Mouse (Mus musculus) monocyte, adult 2 months (primary cell): ENCODE data around the gene Mpnd.

Source experiments
- DNase-seq, 2 experiments: peaks; one replicate each; pipeline ENCODE4 v3.0.0; 2022; ENCODE audit warnings: low spot score in 2 of 2, low read depth in 1 of 2

Mpnd gene

DNA sequence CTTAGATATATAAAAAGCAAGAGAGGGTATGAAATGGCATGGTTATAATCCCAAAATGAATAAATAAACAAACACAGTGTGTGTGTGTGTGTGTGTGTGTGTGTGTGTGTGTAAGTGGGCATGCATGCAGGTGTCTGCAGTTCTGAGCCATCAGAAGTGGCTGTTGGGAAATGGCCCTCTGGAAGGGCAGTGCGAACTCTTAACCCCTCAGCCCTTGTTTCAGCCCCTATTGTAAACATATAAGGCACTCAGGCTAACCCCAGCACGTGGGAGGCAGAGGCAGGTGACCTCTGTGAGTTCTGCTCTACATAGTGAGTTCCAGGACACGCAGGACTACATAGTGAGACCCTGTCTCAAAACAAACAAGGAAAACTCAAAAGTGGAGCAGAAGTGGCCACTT is 28.2 kb upstream of the Mpnd start:
- DNase-seq: no peak

- DNase-seq: no peak
These were observed 19.2 kb upstream of the Mpnd start, which contains the start of gene Fsd1 for GRCm38 (mm10) chr17:55986030-55986961. Gene Fsd1 (plus strand): TSS chr17:55986509.

DNA sequence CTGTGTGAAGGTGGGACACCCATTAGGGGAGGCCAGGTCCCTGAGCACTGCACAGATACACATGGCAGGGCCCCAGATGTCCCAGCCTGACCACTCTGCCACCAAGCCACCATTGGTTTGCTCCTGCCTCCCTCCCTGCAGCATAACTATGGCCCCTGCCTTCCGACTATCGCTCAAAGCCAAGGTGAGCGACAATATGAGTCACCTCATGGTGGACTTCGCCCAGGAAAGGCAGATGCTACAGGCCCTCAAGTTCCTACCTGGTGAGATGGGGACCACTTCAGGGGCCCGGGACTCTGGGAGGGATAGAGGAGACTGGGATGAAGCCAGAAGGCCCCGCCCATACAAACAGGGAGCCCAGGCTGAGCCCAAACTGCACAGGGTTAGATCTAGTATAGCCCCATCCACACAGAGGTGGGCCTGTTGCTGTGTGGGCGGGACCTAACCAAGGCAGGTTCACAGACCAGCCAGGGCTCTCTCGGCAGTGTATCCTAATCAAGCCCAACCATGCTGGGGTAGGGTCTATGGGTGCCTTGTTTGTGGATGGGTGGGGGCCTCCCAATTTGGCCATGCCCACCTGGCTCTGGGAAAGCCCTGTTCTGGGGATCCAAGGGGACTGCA is 15.1 kb upstream of the Mpnd start:
- DNase-seq: no peak

- DNase-seq: no peak
These were observed 9.5 kb upstream of the Mpnd start for GRCm38 (mm10) chr17:55996007-55996406.

GRCm38 (mm10) chr17:55999794-56000499 is 5.6 kb upstream of the Mpnd start:
- DNase-seq: no peak

GRCm38 (mm10) chr17:56003000-56003399 is 2.5 kb upstream of the Mpnd start:
- DNase-seq: no peak

GRCm38 (mm10) chr17:56006956-56007355 is 1.4 kb downstream of the Mpnd start:
- DNase-seq: no peak

DNA sequence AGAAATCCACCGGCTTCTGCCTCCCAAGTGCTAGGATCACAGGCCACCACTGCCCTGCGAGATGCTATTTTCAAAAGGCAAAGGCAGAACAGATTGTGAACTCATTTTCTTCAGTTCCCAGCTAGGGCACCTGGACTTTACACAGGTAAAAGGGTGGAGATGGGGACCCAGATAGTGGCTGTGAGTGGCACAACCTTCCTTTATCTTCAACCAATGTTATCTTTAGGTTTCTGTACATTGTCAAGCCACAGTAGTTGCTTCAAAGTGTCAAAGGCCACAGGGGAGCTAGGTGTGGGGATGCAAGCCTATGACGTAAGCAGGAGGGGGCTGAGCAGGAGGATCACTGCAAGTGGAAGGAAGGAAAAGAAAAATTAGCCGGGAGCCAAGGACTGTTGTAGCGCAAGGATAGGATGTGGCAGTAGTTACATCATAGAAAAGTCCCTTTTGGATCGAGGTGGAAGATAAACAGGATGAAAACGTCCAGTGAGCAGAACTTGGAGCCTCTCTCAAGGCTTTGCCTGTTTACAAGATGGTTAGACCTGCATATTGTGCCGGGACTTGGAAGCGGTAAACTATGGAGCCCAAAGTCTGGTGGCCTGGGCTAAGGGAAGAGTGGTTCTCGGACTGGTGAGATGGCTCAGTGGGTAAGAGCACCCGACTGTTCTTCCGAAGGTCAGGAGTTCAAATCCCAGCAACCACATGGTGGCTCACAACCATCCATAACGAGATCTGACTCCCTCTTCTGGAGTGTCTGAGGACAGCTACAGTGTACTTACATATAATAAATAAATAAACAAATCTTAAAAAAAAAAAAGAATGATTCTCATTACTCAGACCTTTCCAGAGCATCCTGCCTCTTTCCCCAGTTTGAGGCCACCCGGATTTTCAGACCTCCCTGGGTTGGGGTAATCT is 2.2 kb downstream of the Mpnd start:
- DNase-seq: no peak

GRCm38 (mm10) chr17:56008356-56009087 is 3.0 kb downstream of the Mpnd start:
- peak; percentile 70 to 79 for DNase-seq

DNA sequence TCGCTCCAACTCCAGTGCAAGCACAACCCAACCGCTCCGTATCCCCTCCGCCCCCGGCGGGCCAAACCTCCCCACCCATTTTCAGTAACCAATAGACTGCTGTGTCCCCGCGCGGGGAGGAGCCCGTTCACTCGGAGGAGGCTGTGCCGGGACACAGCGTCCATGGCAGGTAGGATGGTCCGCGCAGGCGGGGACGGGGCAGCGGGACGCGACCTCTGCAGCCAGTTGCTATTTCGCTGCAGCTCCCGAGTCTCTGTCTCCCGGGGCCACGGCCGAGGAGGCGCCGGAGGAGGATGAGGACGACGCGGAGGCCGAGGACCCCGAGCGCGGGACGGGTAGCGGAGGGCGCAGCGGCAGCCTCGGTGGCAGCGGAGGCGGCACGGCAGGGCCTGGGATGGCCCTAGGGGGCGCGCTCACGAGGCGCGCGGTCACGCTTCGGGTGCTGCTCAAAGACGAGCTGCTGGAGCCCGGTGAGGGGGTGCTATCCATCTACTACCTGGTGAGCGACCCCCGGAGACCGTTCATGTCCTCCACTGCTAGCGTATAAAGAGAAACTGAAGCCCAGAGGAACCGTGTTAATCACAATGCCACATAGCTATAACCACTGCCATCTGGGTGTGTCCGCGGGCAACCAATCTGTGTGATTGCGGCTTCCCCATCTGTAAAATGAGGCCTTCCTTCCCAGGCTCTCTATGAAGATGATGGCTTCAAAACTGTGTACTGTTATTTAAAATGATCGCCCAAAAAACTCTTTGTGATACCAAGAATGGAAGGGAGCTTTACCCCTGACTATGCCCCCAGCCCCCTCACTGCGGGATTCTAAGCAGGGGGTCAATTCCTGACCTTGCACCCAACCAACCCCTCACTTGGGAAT is 3.8 kb downstream of the Mpnd start:
- DNase-seq: peak; percentile 52 to 76

- no peak for DNase-seq
These were observed 4.4 kb downstream of the Mpnd start for GRCm38 (mm10) chr17:56009962-56010240.

- DNase-seq: no peak
These were observed 4.7 kb downstream of the Mpnd start for GRCm38 (mm10) chr17:56010255-56010654.

- peak; percentile 40 to 72 for DNase-seq
These were observed 5.2 kb downstream of the Mpnd start for GRCm38 (mm10) chr17:56010681-56011080.

DNA sequence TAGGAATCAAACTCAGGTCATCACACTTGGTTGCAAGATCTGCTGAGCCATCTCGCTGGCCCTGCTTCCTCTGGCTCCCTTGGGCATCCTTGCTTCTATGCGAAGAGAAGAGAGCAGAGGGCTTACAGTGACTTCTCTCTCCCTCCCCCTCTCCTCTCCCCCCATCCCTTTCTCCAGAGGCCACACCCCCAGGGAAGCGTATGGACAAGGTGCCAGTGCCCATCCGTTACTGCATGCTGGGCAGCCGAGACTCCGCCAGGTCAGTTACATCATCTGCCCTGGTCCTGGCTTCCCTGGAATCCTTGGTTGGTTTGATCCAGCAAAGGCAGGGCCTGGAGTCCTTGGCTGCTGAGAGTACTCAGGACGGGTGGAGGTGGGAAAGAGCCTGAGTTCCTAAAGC is 5.9 kb downstream of the Mpnd start:
- DNase-seq: no peak

DNA sequence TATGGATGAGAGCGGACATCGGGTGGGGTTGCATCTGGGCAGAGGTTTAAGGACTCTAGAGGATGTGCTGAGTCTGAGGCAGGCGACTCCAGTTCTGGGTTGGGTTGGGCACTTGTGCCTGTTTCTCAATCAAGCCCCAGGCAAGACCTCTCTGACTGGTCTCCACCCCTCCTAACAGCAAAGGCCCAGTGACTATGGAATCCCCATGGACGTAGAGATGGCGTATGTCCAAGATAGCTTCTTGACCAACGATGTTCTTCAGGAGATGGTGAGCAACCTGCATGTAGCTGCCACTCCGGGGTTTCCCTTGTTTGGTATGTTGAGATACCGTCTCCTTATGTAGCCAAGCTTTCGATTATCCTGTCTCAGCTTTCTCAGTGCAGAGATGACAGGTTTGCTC is 9.8 kb downstream of the Mpnd start:
- no peak for DNase-seq

- no peak for DNase-seq
These were observed 10.9 kb downstream of the Mpnd start for GRCm38 (mm10) chr17:56016382-56016781.

DNA sequence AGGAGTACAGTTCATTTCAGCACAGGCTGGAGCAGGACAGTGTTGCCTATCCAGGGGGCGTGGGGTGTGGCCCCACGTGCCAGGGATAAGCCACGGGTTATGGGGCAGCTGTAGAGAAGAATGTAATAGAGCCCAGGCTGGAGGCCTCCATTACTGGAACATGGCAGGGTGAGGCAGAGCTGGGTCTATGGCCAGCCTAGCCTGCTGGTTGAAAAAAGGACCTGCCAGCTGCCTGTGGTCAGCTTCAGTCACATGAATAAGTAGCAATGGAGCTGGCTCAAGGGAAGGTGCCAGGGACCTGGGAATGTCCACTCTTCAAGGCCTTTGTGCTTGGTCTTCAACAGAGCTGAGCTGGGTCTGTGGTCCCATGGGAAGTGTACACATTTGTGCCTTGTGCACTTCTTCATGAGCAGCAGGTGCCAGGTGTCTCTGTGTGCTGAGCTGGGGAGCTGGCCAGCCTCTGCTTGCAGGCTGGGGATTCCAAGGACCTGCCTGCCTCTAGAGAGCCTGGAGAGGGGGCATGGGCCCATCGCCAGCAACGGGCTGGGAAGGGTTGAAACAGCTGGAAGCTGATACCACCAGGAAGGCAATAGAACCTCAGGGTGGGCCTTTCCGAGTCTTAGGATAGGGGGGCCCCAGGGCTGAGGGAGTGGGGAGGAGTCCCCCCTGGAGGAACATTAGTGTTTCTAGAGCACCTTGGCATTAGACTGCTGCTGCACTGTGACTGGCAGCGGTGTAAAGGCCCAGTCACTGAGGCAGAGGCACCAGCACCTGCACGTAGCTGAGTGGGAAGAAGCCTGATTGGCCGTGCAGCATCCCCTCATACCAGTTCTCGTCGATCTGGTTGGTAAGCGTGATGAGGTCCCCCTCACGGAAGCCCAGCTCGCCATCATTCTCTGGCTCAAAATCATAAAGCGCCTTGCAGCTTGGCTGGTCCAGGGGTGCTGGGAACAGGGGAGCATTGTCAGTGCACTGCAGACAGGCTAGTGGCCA is 11.6 kb downstream of the Mpnd start:
- no peak for DNase-seq

- DNase-seq: no peak
These were observed 12.3 kb downstream of the Mpnd start for GRCm38 (mm10) chr17:56017848-56018247.
